Mouse (Mus musculus): ENCODE data around the gene Rnf185.

- TF ChIP-seq POLR2A (IDR thresholded peaks at IDR 0.05; ENCODE audit: low read depth, low read length) (no peak), CTCF (IDR thresholded peaks at IDR 0.05; ENCODE audit: extremely low read depth, insufficient read depth, insufficient read length, insufficient replicate concordance) (no peak)
Observed at GRCm38 (mm10) chr11:3471448-3471850, 19.3 kb upstream of the Rnf185 start.

Measured in spleen, adult 2 months (tissue).